Mouse (Mus musculus) olfactory bulb, adult 2 months (tissue): ENCODE results near the gene Hp.

Experiments used
- CTCF ChIP-seq: fragments of 200-500 bp; IDR thresholded peaks from 2 replicates; pipeline ENCODE4 v1.5.1; 2012; ENCODE audit warnings: low read depth, mild to moderate bottlenecking, low read length, moderate library complexity; ENCODE audit not compliant: insufficient read depth
- POLR2A ChIP-seq: fragments of 200-500 bp; IDR thresholded peaks from 2 replicates; pipeline ENCODE4 v1.6.1; 2012; ENCODE audit warnings: mild to moderate bottlenecking, low read depth, low read length, moderate library complexity; ENCODE audit not compliant: insufficient read depth

DNA sequence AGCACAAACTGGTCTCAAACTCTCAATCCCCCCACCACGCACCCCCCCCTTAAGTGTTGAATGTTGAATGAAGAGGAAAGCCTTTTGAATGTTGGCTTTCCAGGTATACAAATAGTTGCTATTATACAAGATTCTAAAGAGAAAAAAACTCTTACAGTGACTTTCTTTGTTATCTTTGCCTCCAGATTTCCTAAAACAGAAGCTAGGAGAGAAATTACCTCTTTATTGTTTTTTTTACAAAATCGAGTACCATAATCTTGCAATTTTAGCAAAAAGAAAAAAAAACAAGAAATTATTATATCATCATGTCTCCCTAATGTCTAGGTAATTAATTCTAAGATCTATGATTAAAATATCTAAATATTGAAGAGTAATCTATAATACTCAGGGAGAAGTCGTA, 36.6 kb upstream of the Hp start:
- no peak for TF ChIP-seq CTCF
- no peak for TF ChIP-seq POLR2A
